Mouse (Mus musculus) myocyte (in vitro differentiated cells): Measurements from ENCODE around the gene Chst12.

Experiments
- CEBPB ChIP-seq: IDR thresholded peaks from 2 replicates; pipeline ENCODE4 v1.6.1; 2011; ENCODE audit warnings: mild to moderate bottlenecking, moderate library complexity; ENCODE audit not compliant: poor library complexity, insufficient read depth, severe bottlenecking
- E2F4 ChIP-seq: IDR thresholded peaks from one replicate; pipeline ENCODE4 v1.6.1; 2011; ENCODE audit warnings: mild to moderate bottlenecking, control low read depth, moderate library complexity; ENCODE audit not compliant: insufficient read depth
- MAX ChIP-seq: IDR thresholded peaks from one replicate; pipeline ENCODE4 v1.6.1; 2011; ENCODE audit warnings: low read depth, mild to moderate bottlenecking, control low read depth
- MYOD1 ChIP-seq, 3 experiments: IDR thresholded peaks; one replicate each; pipeline ENCODE4 v1.6.1; 2011; ENCODE audit warnings: control low read depth in 2 of 3, low read depth in 2 of 3, mild to moderate bottlenecking in 2 of 3, moderate library complexity in 1 of 3; ENCODE audit not compliant: insufficient read length in 2 of 3, control insufficient read depth in 1 of 3
- MYOG ChIP-seq, 3 experiments: IDR thresholded peaks; one replicate each; pipeline ENCODE4 v1.6.1; 2011; ENCODE audit warnings: control low read depth in 2 of 3, low read depth in 2 of 3, mild to moderate bottlenecking in 2 of 3; ENCODE audit not compliant: insufficient read length in 2 of 3, control insufficient read depth in 1 of 3, insufficient read depth in 1 of 3
- POLR2A ChIP-seq: IDR thresholded peaks from one replicate; pipeline ENCODE4 v1.6.1; 2011; ENCODE audit warnings: low read depth, mild to moderate bottlenecking, control low read depth, moderate library complexity; ENCODE audit not compliant: insufficient read length
- POLR2AphosphoS2 ChIP-seq: IDR thresholded peaks from one replicate; pipeline ENCODE4 v1.6.1; 2011; ENCODE audit warnings: low read depth, control low read depth; ENCODE audit not compliant: insufficient read length
- REST ChIP-seq: IDR thresholded peaks from one replicate; pipeline ENCODE4 v1.6.1; 2011; ENCODE audit warnings: mild to moderate bottlenecking, control low read depth, moderate library complexity; ENCODE audit not compliant: insufficient read depth, insufficient read length
- TCF12 ChIP-seq: IDR thresholded peaks from one replicate; pipeline ENCODE4 v1.6.1; 2011; ENCODE audit warnings: mild to moderate bottlenecking, control low read depth; ENCODE audit not compliant: poor library complexity, insufficient read depth, severe bottlenecking
- USF1 ChIP-seq: IDR thresholded peaks from one replicate; pipeline ENCODE4 v1.6.1; 2011; ENCODE audit warnings: low read depth, mild to moderate bottlenecking, control low read depth, moderate library complexity

DNA sequence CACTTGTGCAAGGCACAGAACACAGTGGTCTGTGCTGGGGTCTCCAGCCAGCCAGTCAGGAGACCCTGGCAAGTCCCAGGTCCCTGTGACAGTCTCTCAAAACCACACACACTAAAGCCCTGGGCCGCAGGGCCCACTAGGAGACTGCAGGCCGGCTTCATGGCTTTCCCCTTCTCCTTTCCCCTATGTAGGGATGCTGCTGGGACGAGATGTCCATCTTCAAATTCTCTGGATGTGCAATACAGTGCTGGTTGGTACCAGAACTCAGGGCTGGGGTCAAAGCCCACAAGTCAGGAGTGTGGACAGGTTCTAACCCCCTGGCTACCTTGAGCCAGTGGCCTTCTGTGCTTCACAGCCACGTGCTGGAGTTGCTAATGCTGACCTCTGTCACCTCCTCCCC, 60.9 kb downstream of the Chst12 start:
- no peak for TF ChIP-seq TCF12
- TF ChIP-seq MAX, result no peak
- TF ChIP-seq POLR2A, result no peak
- TF ChIP-seq CEBPB, result no peak
- TF ChIP-seq E2F4, result no peak
- TF ChIP-seq USF1, result no peak
- TF ChIP-seq POLR2AphosphoS2, result no peak
- TF ChIP-seq MYOG (IDR thresholded peaks at IDR 0.05; ENCODE audit: control insufficient read depth in 1 of 3, insufficient read depth in 1 of 3, insufficient read length in 2 of 3, low read depth in 2 of 3), result no peak
- TF ChIP-seq MYOD1 (IDR thresholded peaks at IDR 0.05; ENCODE audit: control insufficient read depth in 1 of 3, insufficient read length in 2 of 3, low read depth in 2 of 3), result no peak
- no peak for TF ChIP-seq REST
